Mouse (Mus musculus) cerebellum, adult 9-10 months (tissue): ENCODE measurements around the gene Ms4a18.
A peak's percentile ranks its signal among the peaks of the same experiment; 100 is the strongest.
"Not testable (repeated sequence)": the region's sequence is repeated elsewhere in the genome, so short reads cannot be mapped to it uniquely, and the experiment has no call there.

Experiments used
- DNase-seq: peaks from one replicate; pipeline ENCODE4 v3.0.0; 2022

The Ms4a18 gene

GRCm38 (mm10) chr19:11017891-11018290 lies at the start of gene Ms4a18:
Ms4a18 (minus strand) TSS chr19:11018031.
- no peak for DNase-seq

- no peak for DNase-seq
Measured at GRCm38 (mm10) chr19:11065202-11065875, 47.5 kb upstream of the Ms4a18 start.

- no peak for DNase-seq
Measured at GRCm38 (mm10) chr19:11060900-11061299, 43.1 kb upstream of the Ms4a18 start.

DNA sequence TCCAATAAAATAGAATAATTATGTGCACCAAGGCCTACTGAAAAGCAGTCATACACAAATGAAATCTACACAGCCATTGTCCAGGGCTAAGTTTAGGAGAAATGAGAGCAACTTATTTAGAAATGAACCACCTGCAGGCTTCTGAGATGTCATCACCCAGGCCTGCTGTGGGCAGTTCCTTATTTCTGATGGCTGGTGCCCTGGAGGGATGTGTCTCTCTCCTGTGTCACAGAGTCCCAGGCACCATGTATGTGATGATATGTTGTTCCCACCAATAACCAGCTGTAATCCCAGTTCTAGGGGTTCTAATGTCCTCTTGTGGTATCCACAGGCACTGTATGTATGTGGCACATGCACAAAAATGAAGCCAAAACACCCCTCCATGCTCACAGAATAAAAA lies 42.1 kb upstream of the Ms4a18 start:
- no peak for DNase-seq

DNA sequence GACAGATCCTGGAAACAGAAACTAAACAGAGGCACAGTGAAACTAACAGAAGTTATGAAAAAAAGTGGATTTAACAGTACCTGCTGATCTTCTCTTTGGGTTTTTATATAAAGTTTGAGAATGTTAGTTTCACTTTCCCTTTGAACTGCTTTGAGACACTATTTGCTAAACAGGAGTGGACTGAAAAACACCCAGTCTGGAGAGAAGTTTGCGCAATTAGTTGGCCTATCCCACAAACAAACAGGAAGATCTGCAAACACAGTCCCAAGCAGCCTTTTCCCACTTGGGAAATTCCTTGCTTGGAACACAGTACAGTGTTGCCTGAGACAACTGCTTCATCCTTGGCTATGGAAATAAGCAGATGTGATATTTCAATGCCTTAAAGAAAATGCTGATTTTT lies 37.9 kb upstream of the Ms4a18 start:
- not testable (repeated sequence) for DNase-seq

- DNase-seq = no peak
Measured at GRCm38 (mm10) chr19:11053277-11053676, 35.4 kb upstream of the Ms4a18 start.

- DNase-seq = no peak
Measured at GRCm38 (mm10) chr19:11052877-11053276, 35.0 kb upstream of the Ms4a18 start.

GRCm38 (mm10) chr19:11050286-11050685 lies 32.5 kb upstream of the Ms4a18 start:
- no peak for DNase-seq

DNA sequence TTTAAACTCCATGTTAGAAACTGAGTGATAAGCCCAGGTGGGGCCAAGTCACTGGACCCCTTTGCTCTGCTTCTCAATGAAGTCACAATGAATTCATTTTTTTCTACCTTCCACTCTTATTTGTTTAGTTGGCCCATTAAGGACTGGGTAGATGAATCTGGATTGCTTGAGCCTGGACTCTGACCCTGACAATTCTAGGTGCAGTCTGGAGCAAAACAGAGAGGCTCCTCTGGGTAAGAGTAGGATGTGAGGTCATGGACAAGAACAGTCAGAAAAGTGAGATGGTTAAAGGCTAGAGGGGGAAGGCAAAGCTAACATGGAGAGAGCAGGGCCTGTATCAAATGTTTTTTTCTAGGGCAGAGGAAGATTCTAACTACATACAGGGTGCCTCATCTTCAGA lies 31.6 kb upstream of the Ms4a18 start:
- DNase-seq = no peak

DNA sequence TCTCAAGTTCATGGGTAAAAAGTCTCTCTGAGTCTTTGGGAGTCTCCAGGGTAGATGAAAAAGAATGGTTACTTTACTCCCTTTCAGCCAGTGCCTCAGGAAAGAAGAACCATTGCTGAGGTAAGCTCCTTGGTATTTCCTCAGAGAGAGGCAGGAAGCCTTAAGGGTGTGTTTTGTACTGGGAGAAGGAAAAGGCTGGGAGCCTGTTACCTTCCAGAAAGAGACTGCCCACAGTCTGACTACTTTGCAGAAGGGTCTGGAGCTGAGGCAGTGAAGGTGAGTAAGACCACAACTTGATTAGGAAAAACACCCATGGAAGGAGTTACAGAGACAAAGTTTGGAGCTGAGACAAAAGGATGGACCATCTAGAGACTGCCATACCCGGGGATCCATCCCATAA lies 30.7 kb upstream of the Ms4a18 start:
- no peak for DNase-seq

DNA sequence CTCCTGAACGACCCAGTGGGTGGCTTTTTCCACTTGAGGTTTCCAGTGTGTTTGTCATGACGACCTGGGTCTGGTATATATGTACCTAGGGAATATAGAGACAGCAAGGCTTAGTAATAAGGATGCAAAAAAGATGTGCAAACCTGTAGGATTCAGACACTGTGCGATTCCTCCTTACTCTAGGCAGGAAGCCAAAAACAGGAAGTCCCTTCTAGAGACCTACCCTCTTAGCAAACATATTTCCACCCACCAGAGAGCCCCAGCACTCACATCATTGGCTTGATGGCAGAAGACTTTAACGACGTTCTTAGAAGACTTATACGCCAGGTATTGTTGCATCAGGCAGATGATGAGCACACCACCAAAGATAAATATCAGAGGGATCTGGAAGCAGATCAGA lies 30.2 kb upstream of the Ms4a18 start:
- DNase-seq = no peak

GRCm38 (mm10) chr19:11044996-11045711 lies 27.3 kb upstream of the Ms4a18 start:
- DNase-seq = no peak

DNA sequence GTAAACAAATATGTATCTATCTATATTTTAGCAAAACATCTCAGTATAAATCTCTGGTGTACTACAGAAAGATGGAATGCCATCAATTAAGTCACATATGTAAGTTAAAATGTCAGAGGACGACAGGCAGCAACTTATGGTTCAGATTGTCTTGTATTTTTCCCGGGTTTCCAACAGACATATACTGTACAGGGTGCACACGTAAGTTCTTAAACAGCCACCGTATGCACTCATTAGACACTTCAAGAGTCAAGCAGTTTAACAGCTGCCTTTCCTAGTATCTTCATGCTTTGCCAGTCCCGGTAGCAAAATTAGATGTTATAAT lies 26.8 kb upstream of the Ms4a18 start:
- DNase-seq = no peak

DNA sequence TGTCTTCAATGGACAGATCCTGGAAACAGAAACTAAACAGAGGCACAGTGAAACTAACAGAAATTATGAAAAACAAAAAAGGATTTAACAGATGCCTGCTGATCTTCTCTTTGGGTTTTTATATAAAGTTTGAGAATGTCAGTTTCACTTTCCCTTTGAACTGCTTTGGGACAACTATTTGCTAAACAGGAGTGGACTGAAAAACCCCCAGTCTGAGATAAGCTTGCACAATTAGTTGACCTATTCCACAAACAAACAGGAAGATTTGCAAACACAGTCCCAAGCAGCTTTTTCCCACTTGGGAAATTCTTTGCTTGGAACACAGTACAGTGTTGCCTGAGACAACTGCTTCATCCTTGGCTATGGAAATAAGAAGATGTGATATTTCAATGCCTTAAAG lies 19.7 kb upstream of the Ms4a18 start:
- DNase-seq = no peak

- no peak for DNase-seq
Measured at GRCm38 (mm10) chr19:11022382-11022781, 4.6 kb upstream of the Ms4a18 start.

DNA sequence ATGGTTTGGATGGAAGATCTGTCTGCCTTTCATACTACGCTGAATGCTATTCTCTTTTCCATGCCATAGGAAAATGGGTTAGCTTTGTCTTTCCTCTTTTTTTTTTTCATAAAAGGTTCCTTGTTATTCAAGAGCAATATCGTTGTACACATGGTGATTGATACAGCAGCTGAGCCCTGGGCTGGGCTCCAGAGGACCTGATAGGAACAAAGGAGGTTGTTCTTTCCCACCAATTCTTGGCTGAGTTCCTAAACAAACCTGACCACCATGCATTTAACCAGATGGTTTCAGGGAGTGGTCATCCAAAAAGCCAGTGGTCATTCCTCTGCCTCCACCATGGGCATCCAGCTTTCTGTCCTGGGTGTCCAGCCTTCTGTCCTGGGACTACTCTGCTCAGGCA lies 580 bp downstream of the Ms4a18 start:
- DNase-seq = no peak

GRCm38 (mm10) chr19:11015998-11016397 lies 1.8 kb downstream of the Ms4a18 start:
- DNase-seq = no peak

DNA sequence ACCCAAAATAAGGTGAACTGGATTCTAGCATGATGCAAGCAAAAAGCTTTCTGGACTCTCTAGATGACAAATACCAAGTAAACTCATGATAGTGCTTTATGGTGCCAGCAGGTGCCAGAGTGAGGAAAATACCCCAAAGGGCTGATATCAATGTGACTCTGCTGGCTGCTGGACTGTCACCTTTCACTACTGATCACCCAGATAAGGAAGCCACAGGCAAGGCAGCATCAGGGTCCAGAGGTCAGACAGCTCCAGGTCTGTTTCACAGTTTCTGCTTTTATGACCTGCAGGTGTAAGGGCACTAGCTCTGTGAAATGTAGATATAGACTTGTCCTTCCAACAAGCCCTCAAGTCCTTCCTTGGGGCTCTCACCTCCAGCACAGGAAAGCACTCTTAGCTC lies 2.4 kb downstream of the Ms4a18 start:
- no peak for DNase-seq

GRCm38 (mm10) chr19:10993150-10993549 lies 24.7 kb downstream of the Ms4a18 start, which contains the start of gene Ms4a15:
Ms4a15 (minus strand) TSS chr19:10993250.
- DNase-seq = no peak

GRCm38 (mm10) chr19:10991911-10992310 lies 25.9 kb downstream of the Ms4a18 start:
- no peak for DNase-seq

GRCm38 (mm10) chr19:10990751-10991150 lies 27.1 kb downstream of the Ms4a18 start:
- DNase-seq = no peak

GRCm38 (mm10) chr19:10988563-10988962 lies 29.3 kb downstream of the Ms4a18 start:
- DNase-seq = no peak

DNA sequence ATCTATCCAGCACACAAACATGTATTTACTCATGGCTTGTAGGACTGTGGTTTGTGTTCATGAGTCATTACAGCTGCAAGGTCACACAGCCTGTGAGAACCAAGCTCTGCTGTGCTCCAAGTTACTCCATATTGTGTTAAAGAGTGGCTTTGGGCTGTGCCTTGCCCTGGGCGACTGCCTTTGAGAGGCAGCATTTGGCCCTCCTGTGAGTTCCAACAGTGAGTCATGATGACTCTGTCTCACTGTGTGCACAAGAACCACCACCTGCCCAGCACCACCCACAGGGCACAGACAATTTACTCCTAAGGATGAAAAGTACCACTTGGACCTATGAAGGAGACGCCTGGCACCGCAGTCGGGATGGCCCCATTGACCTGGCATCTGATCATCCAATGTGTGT lies 31.9 kb downstream of the Ms4a18 start:
- DNase-seq = no peak

DNA sequence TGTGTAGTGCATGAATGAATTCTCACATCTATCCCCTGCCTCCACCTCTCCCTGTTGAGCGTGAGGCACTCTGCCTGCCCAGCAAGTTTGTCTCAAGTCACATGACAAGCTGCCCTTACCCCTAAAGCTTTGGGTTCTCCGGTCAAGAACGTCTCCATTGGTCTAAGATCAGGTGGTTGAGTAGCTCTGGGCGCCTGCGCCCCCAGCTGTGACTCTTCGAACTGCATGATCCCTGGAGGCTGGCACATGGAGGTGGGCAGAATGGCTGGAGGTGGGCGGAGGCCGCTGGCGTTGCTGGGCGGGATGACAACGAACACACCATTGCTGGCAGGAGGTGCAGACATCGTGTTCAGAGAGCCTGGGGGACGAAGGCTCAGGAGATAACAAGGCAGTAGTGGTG lies 33.3 kb downstream of the Ms4a18 start:
- DNase-seq = no peak

- DNase-seq = peak; percentile 36
Measured at GRCm38 (mm10) chr19:10983146-10983545, 34.7 kb downstream of the Ms4a18 start.
